Mouse (Mus musculus) heart, embryonic 13.5 days (tissue): ENCODE results near the gene Oaz2. TPM values are rescaled to one million over a fixed set of nuclear protein-coding genes. Genes with fewer than 3 reads are reported as not detected.
"Not testable (repeated sequence)": the region's sequence is repeated elsewhere in the genome, so short reads cannot be mapped to it uniquely, and the experiment has no call there.

ENCODE experiments used
- ATAC-seq: fragments of 200-750 bp; cut with Nextera tagmentation; 2 replicates; pipeline ENCODE4 v1.8.0; 2017; ENCODE audit warnings: moderate TSS enrichment; ENCODE audit not compliant: insufficient number of reproducible peaks, low FRiP score, low TSS enrichment; ENCODE audit errors: extremely low read depth
- H3K27ac ChIP-seq: fragments of 300-500 bp; sonication (generic); replicated peaks from 2 replicates; pipeline ENCODE4 v1.5.1; 2015; ENCODE audit warnings: moderate library complexity, mild to moderate bottlenecking, inconsistent platforms
- H3K27me3 ChIP-seq: fragments of 300-500 bp; sonication (generic); replicated peaks from 2 replicates; pipeline ENCODE4 v1.6.1; 2015; ENCODE audit warnings: mild to moderate bottlenecking, inconsistent platforms
- H3K36me3 ChIP-seq: fragments of 300-500 bp; sonication (generic); 2 replicates; pipeline ENCODE4 v1.6.1; 2015; ENCODE audit warnings: mild to moderate bottlenecking, inconsistent platforms
- H3K4me1 ChIP-seq: fragments of 300-500 bp; sonication (generic); 2 replicates; pipeline ENCODE4 v1.6.1; 2015; ENCODE audit warnings: inconsistent platforms
- H3K4me2 ChIP-seq: fragments of 300-500 bp; sonication (generic); 2 replicates; pipeline ENCODE4 v1.6.1; 2015; ENCODE audit warnings: inconsistent platforms, mild to moderate bottlenecking, moderate library complexity
- H3K4me3 ChIP-seq: fragments of 300-500 bp; sonication (generic); 2 replicates; pipeline ENCODE4 v1.5.1; 2015; ENCODE audit warnings: moderate library complexity, mild to moderate bottlenecking, inconsistent platforms
- H3K9ac ChIP-seq: fragments of 300-500 bp; sonication (generic); 2 replicates; pipeline ENCODE4 v1.6.1; 2015; ENCODE audit warnings: inconsistent platforms, mild to moderate bottlenecking, moderate library complexity
- H3K9me3 ChIP-seq: fragments of 300-500 bp; sonication (generic); 2 replicates; pipeline ENCODE4 v1.6.1; 2016; ENCODE audit warnings: inconsistent platforms
- WGBS: fragments of 180-500 bp; shearing (Covaris S2); methylation state at CpG from one replicate; pipeline ENCODE4 v1.1.7; 2015; ENCODE audit warnings: mixed read lengths; 5-methylcytosine and 5-hydroxymethylcytosine counted together
- polyA plus RNA-seq: library from polyadenylated mRNA; unstranded; fragments of >200 nt; fragmentation: Nextera tagmentation; extraction: Ambion mirVana; gene quantifications from 2 replicates; pipeline ENCODE4 v1.2.1, GENCODE M21; 2015

Oaz2 gene
- polyA plus RNA-seq, 1 experiment from 2014 or later = 249 TPM

DNA sequence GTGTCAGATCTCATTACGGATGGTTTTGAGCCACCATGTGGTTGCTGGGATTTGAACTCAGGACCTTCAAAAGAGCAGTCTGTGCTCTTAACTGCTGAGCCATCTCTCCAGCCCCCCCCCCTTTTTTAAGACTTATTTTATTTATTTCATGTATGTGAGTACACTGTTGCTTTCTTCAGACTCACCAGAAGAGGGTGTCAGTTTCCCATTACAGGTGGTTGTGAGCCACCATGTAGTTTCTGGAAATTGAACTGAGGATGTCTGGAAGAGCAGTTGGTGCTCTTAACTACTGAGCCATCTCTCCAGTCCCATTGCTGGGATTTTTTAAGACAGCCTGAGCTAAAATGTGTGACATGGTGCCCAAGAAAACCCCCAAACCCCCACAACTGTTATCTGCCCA is 15.8 kb upstream of the Oaz2 start:
- H3K9ac ChIP-seq, H3K4me2 ChIP-seq, H3K27me3 ChIP-seq, H3K36me3 ChIP-seq, H3K27ac ChIP-seq, ATAC-seq, H3K4me3 ChIP-seq, H3K9me3 ChIP-seq: not testable (repeated sequence)
- H3K4me1 ChIP-seq = peaks cover 57% of the 10 kb centered on the region
- WGBS = 87% methylated on average over 1 of the region's 1 CpGs

DNA sequence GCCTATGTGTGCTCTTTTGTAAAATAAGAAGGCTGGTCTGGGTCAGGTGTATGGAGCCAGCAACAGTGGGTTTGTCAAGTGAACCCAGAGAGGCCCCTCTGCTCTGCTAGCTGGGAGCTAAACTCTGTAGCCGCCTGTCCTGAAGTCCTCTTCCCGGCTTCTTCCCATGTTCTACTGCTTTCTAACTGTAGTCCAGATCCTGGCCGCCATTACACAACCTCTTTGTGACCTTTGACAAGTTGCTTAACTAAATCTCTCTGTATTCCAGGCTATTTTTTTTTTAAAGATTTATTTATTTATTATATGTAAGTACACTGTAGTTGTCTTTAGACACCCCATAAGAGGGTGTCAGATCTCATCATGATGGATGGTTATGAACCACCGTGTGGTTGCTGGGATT is 14.1 kb upstream of the Oaz2 start:
- no peak overlapping the region for H3K9ac ChIP-seq
- WGBS = 93% methylated on average over 4 of the region's 4 CpGs
- no peaks in the 10 kb centered on the region for H3K27me3 ChIP-seq
- no peaks in the 10 kb centered on the region for H3K9me3 ChIP-seq
- H3K4me1 ChIP-seq = peaks cover 39% of the 10 kb centered on the region
- no peak overlapping the region for H3K27ac ChIP-seq
- H3K36me3 ChIP-seq = peaks cover 11% of the 10 kb centered on the region
- ATAC-seq = no peak
- H3K4me2 ChIP-seq = no peak overlapping the region
- no peak overlapping the region for H3K4me3 ChIP-seq

DNA sequence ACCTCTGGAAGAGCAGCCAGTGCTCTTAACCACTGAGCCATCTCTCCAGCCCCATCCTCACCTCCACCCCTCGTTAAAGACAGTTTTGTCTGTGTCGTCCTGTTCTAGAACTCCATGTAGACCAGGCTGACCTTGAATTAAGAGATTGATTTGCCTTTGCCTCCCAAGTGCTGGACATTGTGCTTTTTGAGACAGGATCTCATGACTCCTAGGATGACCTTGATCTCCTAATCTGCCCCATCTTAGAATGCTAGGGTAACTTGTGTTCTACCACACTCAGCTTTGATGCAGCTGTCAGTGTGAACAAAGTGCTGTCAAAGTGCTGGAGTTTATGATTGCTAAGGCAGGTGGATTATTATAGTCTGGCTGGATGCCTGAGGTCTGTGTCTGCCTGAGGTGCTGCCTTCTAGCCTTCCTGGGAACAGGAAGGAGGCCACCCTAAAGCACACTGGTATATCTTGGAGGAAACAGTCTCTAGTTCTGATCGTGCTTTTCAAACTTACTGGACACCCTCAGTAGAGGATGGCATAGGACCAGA is 13.0 kb upstream of the Oaz2 start:
- 61% methylated on average over 3 of the region's 3 CpGs for WGBS
- H3K9me3 ChIP-seq = no peaks in the 10 kb centered on the region
- H3K27me3 ChIP-seq = no peaks in the 10 kb centered on the region
- no peak overlapping the region for H3K4me3 ChIP-seq
- no peak overlapping the region for H3K4me2 ChIP-seq
- no peak for ATAC-seq
- H3K4me1 ChIP-seq = peaks cover 29% of the 10 kb centered on the region
- H3K36me3 ChIP-seq = peaks cover 13% of the 10 kb centered on the region
- no peak overlapping the region; the same call in 1 of the 2 replicates for H3K9ac ChIP-seq
- H3K27ac ChIP-seq = peak overlapping the region; percentile 50

DNA sequence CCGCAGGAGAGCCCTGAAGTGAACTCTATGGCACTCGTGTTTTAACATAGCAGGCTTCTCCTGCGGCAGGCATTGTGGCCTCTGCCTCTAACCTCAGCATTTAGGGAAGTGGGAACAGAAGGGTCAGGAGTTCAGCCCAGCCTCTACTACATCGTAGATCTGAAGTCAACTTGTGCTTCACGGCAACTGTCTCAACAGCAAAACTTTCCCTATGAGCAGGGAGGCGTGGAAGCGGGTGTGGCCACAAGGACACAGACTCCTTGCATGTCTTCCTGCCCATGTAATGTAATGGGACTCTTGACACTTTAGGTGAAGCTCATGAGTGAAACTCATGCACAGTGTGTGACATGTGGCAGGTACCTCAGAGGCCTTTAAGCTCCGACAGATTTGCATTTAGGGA is 12.3 kb upstream of the Oaz2 start:
- 73% methylated on average over 8 of the region's 8 CpGs for WGBS

GRCm38 (mm10) chr9:65657218-65657617 is 10.6 kb upstream of the Oaz2 start:
- H3K9me3 ChIP-seq = no peaks in the 10 kb centered on the region
- H3K4me2 ChIP-seq = no peak overlapping the region
- no peak overlapping the region for H3K4me3 ChIP-seq
- no peak for ATAC-seq
- WGBS = 79% methylated on average over 3 of the region's 3 CpGs
- H3K9ac ChIP-seq = no peak overlapping the region
- no peaks in the 10 kb centered on the region for H3K27me3 ChIP-seq
- H3K27ac ChIP-seq = no peak overlapping the region
- peaks cover 16% of the 10 kb centered on the region; the same call in 1 of the 2 replicates for H3K36me3 ChIP-seq
- H3K4me1 ChIP-seq = peaks cover 17% of the 10 kb centered on the region

More for the DNA sequence above, 12.3 kb upstream of the Oaz2 start:
- no peaks in the 10 kb centered on the region for H3K9me3 ChIP-seq
- no peak for ATAC-seq
- H3K4me2 ChIP-seq = no peak overlapping the region
- no peak overlapping the region for H3K9ac ChIP-seq
- H3K27ac ChIP-seq = no peak overlapping the region
- H3K36me3 ChIP-seq = peaks cover 19% of the 10 kb centered on the region
- peaks cover 22% of the 10 kb centered on the region for H3K4me1 ChIP-seq
- H3K4me3 ChIP-seq = no peak overlapping the region
- H3K27me3 ChIP-seq = no peaks in the 10 kb centered on the region

DNA sequence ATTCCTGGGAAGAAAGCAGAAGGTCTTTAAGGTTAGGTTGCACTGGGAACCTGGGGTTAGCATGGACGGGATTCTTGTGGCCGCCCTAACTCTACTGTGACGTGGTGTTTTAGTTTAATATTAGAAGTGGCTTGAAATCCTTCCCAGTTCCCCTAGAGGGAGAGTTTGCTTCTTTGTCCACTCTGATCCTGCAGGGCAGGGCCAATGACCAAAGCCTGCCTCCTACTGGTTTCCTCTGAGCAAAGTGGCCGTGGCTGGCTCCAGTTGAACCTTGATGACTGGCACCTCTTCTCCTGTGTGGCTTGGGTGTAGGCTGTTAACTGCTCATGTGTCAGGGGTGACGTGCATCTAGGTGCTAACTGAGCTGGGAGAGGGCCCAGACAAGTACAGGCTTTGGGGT is 6.8 kb upstream of the Oaz2 start:
- 0 out of 2 replicates have a peak, but pooled peaks cover 12% of the 10 kb centered on the region for H3K36me3 ChIP-seq
- ATAC-seq = no peak

GRCm38 (mm10) chr9:65661493-65661892 is 6.3 kb upstream of the Oaz2 start:
- Histone ChIP-seq H3K27me3 (no peaks in the 10 kb centered on the region), H3K4me2 (no peak overlapping the region), H3K27ac (no peak overlapping the region), H3K36me3 (0 out of 2 replicates have a peak, but pooled peaks cover 12% of the 10 kb centered on the region), H3K9ac (no peak overlapping the region), H3K4me1 (peaks cover 11% of the 10 kb centered on the region; the same call in 1 of the 2 replicates), H3K4me3 (no peak overlapping the region), H3K9me3 (no peaks in the 10 kb centered on the region)
- 62% methylated on average over 1 of the region's 1 CpGs for WGBS
- ATAC-seq = no peak

More for the DNA sequence above, 6.8 kb upstream of the Oaz2 start:
- Histone ChIP-seq H3K9me3 (no peaks in the 10 kb centered on the region), H3K27ac (no peak overlapping the region), H3K4me3 (no peak overlapping the region), H3K4me1 (peaks cover 8% of the 10 kb centered on the region; the same call in 1 of the 2 replicates), H3K9ac (no peak overlapping the region), H3K4me2 (no peak overlapping the region), H3K27me3 (no peaks in the 10 kb centered on the region)
- 64% methylated on average over 5 of the region's 5 CpGs for WGBS

GRCm38 (mm10) chr9:65664163-65664562 is 3.6 kb upstream of the Oaz2 start:
- Histone ChIP-seq H3K27ac (no peak overlapping the region), H3K9me3 (no peaks in the 10 kb centered on the region), H3K4me2 (no peak overlapping the region), H3K36me3 (0 out of 2 replicates have a peak, but pooled peaks cover 9% of the 10 kb centered on the region), H3K4me3 (no peak overlapping the region), H3K9ac (no peak overlapping the region), H3K4me1 (peaks cover 11% of the 10 kb centered on the region; the same call in 1 of the 2 replicates), H3K27me3 (no peaks in the 10 kb centered on the region)
- ATAC-seq = 0 out of 2 replicates have a peak, but pooled peaks have one; percentile 14
- WGBS = 2% methylated on average over 3 of the region's 3 CpGs

- Histone ChIP-seq H3K9ac (no peak overlapping the region), H3K9me3 (no peaks in the 10 kb centered on the region), H3K36me3 (no peaks in the 10 kb centered on the region), H3K4me3 (no peak overlapping the region), H3K4me1 (peaks cover 8% of the 10 kb centered on the region; the same call in 1 of the 2 replicates), H3K27me3 (no peaks in the 10 kb centered on the region), H3K27ac (no peak overlapping the region), H3K4me2 (no peak overlapping the region)
- no peak for ATAC-seq
- 16% methylated on average over 5 of the region's 5 CpGs for WGBS
Measured at GRCm38 (mm10) chr9:65666042-65666441, 1.8 kb upstream of the Oaz2 start.

DNA sequence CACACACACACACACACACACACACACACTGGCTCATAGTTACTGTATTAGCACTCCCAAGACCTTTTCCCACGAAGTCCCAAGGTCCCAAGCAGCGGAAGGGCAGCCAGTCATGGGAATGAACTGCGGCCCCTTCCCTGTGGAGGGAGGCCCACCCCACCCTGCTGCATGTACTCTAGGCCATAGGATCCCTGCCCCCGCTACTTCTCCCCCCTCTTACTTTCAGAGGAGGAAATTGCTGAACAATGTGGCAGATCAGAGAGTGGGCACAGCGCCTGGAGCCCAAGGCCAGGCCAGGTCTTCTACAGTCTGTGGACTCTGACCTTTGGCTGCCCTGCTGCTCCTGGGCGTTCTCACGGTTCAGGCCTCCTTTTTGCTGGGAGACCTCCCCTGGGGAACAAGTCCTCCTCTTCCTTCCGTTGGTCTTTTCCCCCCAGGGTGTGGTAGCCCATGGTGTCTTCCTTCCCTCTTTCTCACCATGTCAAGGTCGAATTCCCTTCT is 3.7 kb downstream of the Oaz2 start:
- Histone ChIP-seq H3K36me3 (no peaks in the 10 kb centered on the region), H3K27me3 (no peaks in the 10 kb centered on the region), H3K4me3 (no peak overlapping the region), H3K9ac (no peak overlapping the region), H3K27ac (peak overlapping the region; percentile 83), H3K4me1 (peaks cover 32% of the 10 kb centered on the region), H3K9me3 (no peaks in the 10 kb centered on the region), H3K4me2 (no peak overlapping the region)
- 40% methylated on average over 9 of the region's 9 CpGs for WGBS
- ATAC-seq = no peak

GRCm38 (mm10) chr9:65672996-65673395 is 5.2 kb downstream of the Oaz2 start:
- Histone ChIP-seq H3K9ac (peak overlapping the region; percentile 58; the same call in 1 of the 2 replicates), H3K27me3 (no peaks in the 10 kb centered on the region), H3K9me3 (no peaks in the 10 kb centered on the region), H3K4me1 (peaks cover 42% of the 10 kb centered on the region), H3K4me2 (peak overlapping the region; percentile 19; the same call in 1 of the 2 replicates), H3K27ac (peak overlapping the region; percentile 83), H3K4me3 (no peak overlapping the region), H3K36me3 (no peaks in the 10 kb centered on the region)
- ATAC-seq = no peak
- 25% methylated on average over 11 of the region's 11 CpGs for WGBS
